Mouse (Mus musculus) ovary, postnatal 10 days (tissue): ENCODE results near the gene Cxcl10.

ENCODE experiments used
- DNase-seq: peaks from one replicate; pipeline ENCODE4 v3.0.0; 2022; ENCODE audit warnings: low spot score

Cxcl10 gene

DNA sequence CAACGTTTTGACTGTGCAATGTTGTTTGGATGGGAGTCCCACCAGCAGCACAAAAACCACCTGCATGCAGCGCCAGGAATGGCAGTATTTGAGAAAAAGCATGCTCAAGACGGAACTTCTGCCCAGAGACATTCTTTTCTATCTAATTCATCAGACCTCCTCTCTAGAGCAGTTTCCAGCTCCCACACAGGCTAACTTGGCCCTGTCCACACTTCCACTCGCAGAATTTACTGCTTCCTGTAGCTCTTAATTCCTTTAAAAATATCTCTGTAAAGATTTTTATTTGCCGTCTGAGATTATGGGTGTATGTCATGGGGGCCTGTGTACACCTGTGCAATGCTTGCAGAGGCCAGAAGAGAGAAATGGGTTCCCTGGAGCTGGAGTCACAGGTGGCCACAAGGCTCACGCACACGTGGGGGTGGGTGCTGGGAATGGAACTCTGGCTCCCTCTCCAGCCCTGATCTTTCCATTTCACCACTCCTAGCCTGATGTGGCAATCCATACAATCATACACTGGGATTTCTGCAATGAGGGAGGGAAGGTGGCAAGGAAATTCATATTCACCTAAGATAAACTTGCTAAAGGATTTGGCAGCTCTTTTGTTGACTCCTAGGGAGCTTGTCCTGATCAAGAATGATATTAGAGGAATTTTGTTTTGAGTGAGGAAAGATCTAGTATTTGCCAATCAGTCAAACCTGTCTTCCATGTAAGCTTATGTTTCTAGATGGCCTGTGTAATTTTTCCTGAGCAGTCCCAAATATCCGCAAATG lies 26.9 kb downstream of the Cxcl10 start:
- no peak for DNase-seq

DNA sequence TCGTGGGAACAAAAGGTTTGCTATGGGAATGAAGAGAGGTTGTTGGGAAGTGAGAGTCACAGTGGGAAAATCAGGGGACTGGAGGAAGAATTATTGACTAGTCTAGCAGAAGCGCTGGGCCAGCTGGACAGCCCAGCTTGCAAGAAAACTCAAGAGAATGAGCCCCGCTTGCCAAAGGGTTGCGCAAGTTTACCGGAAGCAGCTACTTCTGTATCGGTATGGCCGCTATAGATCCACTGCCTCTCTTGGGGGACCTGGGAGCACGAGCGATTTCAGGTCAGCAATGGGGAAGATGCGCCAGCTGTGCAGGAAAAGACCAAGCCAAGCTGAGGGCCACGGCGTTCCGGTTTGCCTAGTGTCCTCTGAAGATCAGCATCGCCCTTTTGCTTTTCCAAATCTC lies 30.1 kb downstream of the Cxcl10 start:
- DNase-seq, result no peak

DNA sequence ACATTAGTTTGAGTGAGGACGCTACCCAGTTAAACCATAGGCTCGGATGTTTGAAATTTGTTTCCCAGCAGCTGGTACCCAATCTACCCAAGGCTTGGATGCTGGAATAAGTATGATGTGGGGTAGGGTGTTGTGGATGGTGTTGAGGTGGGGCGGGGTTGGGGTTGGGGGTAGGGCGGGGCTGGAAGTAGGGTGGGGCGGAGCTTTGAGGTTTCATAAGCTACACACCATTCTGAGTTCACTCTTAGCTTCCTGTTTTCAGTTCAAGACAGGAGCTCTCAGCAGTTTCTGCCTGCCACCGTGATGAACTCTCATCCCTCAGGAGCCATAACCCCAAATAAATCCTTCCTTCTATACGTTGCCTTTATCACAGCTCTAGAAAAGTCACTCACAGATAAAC lies 30.6 kb downstream of the Cxcl10 start:
- no peak for DNase-seq

DNA sequence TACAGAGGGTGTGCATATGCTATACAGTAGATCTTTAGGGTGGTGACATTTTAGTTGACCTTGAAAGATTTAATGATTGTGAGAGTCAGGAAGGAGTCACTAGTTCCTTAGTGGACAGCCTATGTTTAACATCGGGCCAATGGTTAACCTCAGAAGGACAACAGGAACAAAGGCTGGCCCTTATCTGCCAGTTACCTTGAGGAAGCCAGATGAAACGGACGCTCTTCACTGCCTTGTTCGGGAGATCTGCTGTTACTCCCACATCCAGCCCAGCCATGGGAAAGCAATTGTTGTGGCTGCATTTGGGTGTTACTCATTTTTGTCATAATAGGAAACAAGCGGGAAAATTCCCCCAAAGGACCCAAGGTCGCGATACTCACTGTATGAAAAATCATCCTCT lies 34.9 kb downstream of the Cxcl10 start:
- no peak for DNase-seq

DNA sequence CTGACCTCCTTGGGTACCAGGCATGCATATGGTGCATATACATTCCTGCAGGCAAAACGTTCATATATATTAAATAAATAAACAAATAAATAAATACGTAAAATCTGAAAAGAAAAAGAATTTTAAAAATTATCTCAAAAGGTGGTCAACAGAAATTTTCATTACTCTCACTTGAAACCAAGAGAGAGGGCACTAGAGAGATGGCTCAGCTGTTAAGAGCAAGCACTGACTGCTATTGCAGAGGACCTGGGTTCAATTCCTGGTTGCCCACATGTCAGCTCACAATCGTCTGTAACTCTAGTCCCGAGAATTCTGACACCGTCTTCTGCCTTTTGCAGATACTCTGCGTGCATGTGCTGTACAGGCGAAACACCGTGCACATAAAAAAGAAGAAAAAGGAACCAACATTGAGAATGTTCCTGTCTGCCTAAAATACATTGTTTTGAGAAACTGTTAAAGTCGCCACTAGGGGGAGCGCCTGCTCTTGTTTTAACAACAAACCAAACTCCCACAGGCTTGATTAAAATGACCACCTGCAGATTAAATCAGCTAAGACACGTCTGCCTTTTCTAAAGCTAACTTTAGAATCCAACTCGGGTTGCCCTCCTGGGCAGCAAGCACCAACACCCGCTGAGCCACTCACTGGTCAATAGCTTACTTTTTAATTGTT lies 36.5 kb downstream of the Cxcl10 start:
- peak; percentile 68 for DNase-seq

DNA sequence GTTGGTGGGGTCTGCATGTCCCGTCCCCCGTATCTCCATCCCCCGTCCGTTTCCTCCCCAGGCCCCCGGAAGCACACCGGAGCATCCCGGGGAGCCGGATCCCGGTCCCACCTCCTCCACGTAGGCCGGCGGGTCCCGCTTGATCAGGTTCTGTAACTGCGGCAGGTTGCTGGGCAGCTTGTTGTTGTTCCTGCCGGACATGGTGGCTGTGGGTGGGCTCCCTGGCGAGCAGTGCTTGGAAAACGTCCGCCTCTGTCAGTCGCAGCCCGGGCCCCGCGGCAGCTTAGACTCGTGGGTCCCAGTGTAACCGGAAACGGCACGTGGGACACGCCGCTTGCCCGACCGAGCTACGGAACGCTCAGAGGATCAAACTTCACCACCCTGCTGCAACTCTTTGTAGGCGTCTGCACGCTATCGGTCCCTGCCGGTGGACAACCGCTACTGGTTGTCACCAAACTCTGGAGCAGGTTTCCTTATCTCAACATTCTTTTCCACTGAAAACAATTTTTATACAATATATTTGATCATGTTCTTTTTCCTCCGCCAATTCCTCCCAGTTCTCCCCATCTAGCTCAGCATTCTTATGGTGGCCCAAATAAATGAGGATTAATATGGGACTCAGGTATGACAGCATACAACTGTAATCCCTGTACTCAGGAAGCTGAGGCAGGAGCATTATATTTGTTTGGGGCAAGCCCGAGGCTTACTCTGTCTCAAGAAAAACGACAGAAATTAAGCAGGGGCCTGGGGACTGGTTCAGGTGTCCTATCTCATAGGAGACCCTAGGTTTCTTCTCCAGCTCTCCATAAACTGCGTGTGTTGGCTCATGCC lies 38.8 kb downstream of the Cxcl10 start, which contains the start of gene Sdad1:
Sdad1 (minus strand) TSS at position 799 of the 831 bp plus-strand sequence.
- DNase-seq, result peak; percentile 78

DNA sequence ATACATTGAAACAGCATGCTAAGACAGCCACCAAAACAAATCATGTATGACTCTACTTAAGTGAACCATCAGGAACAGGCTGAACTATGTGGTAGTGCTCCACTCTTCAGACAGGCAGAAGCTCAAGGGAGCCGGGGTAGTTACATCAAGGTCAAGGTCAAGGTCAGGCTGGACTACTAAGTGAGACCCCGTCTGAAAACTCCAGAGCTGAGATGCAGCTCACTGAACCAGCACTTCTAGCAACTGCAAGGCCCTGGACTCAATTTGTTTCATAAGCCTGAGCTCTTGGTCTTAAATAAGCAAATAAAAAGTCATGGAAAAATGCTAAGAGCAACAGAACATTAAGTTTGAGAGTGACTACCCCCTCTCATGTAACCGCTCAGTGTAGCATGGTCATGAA lies 44.4 kb downstream of the Cxcl10 start:
- no peak for DNase-seq

DNA sequence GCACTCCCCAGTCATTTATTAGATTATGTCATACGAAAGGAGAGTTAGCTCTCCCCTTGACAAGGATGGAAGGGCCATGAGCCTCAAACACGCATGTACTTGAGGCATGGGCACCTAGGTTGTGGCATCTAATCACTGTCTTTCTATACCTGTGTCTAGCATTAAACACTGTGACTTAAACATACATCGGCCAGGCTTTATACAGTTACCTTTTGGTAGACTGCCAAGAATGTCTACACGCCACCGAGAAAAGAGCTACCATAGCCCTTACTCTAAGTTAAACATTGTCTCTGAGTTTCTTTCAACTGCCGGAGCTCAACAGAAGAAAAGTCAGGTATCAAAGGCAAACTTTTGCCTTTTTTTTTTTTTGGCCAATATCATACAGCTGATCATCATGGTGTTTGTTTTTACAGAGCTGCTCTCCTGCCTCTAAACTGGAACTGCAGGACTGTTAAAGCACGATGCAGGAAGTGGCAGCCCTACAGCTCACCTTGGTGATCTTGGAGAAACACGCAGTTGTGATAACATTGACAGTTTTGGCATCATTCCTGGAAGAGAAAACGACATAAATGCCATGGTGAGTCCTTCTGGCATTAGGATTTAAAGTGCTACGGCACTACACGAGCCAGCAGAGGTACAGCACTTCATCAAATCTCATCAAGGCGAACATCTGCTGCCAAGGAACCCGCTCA lies 46.4 kb downstream of the Cxcl10 start:
- no peak for DNase-seq
